Mouse (Mus musculus): ENCODE measurements at regions not wholly inside any gene's neighbourhood (a gene's known extent, or its start where the extent isn't known, plus 50 kb on each side); places are given as distances from the start of the nearest gene placed in this dataset.

DNA sequence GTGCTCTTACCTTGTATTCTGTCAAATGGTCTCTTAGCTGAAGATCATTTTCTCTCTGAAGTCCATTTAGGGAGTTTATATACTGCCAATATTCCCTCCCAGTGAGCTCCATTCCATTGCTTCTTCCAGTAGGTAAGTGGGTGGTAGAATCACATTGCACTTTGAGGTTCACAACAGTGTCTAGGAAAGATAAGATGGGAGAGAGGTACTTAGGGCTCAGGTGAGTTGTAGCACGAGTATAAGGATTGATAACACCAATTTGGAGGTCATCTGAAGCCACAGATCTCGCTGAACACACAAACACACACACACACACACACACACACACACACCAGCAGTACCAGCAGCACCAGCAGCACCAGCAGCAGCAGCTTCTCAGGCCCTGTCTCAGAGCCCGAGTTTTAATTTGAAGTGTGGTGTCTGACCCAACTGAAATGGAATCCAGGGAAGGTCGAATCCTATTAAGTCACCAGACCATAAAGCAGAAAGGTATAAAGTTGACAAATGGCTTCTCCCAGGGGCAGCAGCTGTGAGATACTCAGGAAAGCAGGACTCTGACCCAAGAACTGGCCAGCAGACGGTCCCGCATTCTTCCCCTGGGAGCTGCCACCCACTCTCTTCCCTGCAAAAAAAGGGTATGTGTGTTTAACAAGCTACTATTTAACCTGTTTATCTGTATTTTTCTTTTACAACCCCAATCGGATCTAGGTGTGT is 561.9 kb upstream of the Cdh11 start:
- in situ Hi-C loops (cut with MboI, MseI), result no loop called here

DNA sequence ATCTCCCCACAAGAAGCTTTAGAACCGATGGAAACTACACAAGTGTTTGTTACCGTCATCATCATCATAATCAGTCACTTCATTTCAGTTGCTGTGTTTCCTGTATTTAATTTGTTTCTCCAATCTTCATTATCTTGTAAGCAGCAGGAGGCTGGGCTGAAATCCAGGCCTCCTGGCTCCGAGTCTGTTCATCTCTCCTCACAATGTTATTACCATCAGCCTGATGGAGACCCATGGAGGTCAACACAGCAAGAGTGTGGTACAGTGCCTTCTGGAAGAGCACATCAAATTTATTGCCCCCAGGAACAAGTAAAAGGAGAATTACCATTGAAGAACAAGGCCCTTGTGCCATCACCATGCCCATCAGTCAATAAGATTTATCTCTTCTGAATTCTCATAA is 576.3 kb upstream of the Cdh11 start:
- in situ Hi-C loops (cut with MboI, MseI), result loop anchor here (25.0 kb wide), 1 partner anchor 1126 kb away; no protein-coding TSS in a partner anchor

DNA sequence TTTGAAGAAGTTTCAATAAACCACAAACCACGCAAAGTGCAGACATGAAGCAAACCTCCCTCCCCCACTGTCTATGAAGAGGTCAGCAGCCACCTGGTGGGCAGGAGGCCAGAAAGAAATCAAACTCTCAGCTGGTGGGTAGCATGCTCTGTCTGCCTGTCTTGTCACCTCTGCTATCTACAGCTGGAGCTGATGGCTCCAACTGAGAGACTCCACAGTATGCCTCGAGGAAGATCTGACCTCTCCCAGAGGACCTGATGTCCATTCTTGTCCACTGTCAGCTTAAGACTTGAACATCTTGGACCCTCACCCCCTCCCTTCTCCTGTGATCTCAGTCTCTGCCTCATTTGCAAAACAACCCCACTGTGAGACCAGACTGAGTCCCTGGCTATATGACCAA is 585.0 kb upstream of the Cdh11 start:
- in situ Hi-C loops (cut with MboI, MseI), result loop anchor here (25.0 kb wide), 1 partner anchor 1117 kb away; no protein-coding TSS in a partner anchor

DNA sequence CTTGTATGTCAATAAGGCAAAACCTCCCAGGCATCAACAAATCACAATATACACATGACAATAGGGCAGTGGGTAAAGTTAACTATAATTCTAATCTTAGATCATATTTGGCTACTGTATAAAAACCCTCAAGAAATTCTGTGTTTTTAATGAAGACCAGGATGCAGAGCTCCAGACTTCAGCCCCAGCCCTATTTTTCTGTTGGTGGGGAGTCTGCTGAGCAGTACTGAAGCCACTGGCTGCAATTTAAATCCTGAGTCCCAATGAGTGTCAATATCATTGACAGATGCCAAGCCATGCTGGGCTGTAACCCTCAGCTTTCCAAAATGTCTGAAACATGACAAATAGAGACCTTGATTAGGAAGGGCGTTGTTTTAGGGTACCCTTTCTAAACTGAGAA is 587.6 kb upstream of the Cdh11 start:
- in situ Hi-C loops (cut with MboI, MseI), result loop anchor here (25.0 kb wide), 1 partner anchor 1114 kb away; no protein-coding TSS in a partner anchor

DNA sequence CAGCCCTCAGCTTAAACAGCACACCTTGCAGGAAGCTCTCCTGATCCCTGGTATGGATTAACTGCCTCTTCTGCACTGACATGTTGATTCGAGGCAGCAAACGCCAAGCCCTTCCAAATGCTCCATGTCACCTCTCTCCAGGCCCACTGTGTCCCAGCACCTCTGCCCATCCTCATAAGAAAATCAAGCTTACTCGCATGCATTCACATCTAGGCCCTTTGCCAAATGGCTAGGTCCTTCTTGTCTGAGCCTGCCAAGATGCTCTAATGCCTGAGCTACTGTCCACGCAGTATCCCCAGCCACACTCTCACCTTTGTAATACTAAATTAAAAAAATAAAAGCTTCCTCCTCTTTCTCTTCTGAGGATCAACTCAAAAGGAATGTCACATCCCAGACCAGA is 588.7 kb upstream of the Cdh11 start:
- in situ Hi-C loops (cut with MboI, MseI), result loop anchor here (25.0 kb wide), 1 partner anchor 1113 kb away; no protein-coding TSS in a partner anchor

DNA sequence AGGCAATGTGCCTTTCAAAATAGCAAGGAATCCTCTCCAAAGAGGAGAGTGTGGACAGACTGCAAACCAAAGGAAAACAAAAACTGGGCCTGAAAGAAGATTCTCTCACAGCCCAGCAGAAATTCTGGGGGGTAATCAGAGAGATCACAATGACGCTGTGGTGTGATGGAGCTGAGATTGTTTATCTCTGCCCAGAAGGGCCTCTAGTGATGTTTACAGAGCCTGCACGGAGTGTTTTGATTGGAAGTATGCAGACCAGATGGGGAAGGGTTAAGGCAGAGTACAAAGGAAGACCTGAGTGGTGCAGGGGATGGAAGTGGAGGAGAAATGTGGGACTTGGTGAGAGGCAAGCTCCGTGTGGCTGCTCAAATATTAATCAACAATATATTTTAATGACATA is 593.1 kb upstream of the Cdh11 start:
- in situ Hi-C loops (cut with MboI, MseI), result no loop called here

DNA sequence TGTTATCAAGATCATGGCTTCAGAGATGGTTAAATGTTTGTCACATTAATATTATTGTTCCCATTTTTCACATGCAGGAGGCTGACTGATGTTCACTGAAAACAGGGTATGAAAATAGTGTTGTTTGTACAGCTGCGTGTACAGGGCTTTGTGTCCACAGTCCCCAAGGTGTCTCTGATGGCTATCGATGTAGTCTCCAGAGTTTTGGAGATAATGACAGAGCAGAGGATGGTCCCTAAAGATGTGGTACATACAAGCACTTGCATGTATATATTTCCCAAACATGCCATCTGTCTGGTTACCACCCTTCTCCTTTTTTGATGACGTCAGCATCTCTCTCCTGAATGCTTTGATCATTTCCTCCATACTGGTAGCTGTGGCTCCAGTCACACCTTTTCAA is 596.1 kb upstream of the Cdh11 start:
- in situ Hi-C loops (cut with MboI, MseI), result no loop called here

DNA sequence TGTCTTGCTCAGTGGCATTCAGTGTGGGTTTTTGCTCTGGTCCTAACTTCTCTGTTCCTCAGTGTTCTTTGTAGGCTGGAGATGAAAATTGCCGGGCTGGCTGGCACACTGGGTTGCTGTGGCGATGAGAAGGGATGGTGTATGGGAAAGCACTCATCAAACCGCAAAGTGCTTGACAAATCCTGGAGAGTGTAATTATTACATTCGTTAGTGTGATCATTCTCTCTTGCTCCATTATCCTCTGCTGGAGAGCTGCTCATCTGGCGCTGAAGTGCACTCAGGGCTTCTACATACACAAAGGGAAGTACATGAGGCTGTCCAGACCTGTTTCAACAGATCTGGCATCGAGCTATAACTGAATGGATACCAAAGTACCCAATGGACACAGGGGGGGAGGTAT is 605.9 kb upstream of the Cdh11 start:
- in situ Hi-C loops (cut with MboI, MseI), result no loop called here

DNA sequence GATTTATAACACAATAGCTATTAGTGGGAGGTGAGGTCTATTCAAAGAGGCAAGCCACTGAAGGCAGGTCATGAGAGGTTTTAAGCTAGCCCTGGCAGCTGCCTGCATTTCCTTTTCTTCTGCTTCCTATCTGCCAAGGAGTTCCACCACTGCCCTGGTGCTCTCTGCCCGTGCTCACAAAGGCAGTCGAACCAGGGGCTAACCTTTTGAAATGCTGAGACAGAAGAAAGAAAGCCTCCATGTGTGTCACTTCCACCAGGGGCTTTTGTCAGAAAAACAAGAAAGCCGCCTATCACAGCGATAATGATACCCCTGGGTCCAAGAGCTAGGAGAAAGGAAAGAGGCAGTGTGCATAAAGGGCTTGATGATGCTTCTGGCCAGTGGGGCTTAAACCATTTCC is 609.9 kb upstream of the Cdh11 start:
- in situ Hi-C loops (cut with MboI, MseI), result no loop called here

DNA sequence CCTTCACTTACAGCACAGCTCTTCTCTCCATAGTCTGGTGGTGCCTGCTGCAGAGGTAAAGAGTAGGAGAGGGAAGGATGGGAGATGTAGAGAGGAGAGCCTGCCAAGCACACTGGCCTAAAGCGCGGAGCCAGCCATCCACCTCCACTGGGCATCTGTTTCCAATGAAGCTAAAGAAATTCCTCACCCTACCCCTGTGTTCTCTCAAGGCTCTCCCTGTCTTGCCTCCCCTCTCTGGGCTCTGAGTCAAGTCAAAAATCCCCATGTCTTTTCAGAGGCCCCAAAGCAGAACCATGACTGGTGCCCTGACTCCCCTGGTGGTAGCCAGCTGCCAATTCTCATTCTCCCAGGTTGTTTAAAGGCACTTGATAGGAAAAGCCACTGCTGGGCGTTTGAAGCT is 612.7 kb upstream of the Cdh11 start:
- in situ Hi-C loops (cut with MboI, MseI), result no loop called here

DNA sequence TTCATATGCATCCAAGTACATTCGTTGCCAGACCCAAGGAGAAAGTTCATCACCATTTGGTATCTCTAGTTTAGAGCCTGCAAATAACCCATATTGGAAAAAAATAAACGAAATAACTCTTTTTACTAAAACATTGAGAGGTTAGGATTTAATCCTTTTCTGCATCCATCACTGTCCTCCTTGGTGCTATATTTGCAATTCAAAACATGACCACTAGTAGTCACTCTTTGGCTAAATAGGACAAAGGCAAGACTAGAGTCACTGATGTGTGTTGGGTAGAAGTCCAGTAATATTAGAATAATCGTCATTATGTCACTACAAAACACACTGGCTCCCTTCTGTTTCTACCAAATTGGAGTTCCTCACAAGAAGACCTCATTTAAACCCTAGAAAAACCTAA is 614.0 kb upstream of the Cdh11 start:
- in situ Hi-C loops (cut with MboI, MseI), result no loop called here

DNA sequence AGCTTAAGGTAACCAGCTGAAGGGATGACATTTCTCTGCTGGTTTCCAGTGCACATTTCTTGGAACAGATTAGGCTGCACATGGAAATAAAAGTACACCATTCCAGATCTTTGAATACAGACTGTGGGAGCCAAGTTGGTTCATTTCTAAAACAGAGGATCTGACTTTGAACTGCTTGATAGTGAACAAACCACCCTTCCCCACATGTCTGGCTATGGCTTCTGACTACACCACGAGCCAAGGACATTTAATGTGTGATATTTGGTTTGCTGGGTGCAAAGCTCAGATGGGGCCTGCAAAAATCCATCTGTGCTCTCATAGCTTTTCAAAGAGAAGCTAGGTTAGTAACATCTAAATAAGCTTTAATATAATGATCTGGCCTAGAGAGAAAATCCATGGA is 614.7 kb upstream of the Cdh11 start:
- in situ Hi-C loops (cut with MboI, MseI), result no loop called here

DNA sequence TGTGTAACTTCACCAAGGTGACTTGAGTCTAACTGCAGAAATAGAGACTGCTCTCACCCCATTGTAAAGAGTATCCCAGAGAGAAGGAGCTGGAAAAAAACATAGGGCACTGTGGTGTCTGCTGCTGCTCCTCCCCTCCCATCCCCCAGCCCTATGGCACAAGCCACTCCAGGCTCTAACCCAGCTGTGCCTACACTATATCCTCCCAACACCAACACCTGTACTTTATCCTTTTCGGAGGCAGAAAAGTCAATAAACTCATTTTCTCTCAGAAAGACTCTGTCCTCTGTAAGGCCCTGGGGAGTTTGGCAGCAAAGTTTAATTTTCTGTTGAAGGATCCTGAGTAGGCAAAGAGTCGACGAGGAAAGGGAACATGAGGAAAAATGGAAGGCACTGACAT is 617.3 kb upstream of the Cdh11 start:
- in situ Hi-C loops (cut with MboI, MseI), result no loop called here

DNA sequence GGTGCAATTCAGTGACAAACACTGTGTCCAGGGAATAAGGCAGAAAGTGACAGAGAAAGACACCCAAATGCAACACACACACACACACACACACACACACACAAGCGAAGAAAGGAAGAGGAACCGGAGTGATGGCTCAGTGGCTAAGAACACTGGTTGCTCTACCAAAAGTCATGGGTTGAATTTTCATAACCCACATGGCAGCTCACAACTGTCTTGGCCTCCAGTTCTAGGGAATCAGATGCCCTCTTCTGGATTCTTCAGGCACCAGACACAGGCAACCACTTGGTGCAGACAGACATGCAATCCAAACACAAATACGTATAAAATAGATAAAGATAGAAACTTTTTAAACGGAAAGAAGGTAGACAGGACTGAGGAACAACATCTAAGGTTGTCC is 618.4 kb upstream of the Cdh11 start:
- in situ Hi-C loops (cut with MboI, MseI), result no loop called here

DNA sequence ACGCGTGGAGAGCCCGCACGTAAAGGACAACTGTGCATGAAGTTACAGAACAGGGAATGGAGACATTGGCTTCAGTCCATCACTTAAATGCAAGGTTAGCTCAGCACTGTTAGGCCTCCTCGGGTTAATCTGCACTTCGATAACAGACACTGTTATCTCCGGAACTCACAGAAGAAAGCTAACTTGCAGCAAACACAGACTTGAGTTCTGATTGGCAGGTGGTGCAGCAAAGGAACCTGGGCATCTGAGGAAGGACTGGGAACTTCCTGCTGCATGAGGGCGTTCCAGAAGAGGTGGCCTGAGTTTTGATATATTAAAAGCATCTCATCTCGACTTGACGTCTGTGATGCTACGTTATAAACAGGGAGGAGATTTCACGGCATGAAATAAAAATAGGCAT is 620.3 kb upstream of the Cdh11 start:
- in situ Hi-C loops (cut with MboI, MseI), result no loop called here

DNA sequence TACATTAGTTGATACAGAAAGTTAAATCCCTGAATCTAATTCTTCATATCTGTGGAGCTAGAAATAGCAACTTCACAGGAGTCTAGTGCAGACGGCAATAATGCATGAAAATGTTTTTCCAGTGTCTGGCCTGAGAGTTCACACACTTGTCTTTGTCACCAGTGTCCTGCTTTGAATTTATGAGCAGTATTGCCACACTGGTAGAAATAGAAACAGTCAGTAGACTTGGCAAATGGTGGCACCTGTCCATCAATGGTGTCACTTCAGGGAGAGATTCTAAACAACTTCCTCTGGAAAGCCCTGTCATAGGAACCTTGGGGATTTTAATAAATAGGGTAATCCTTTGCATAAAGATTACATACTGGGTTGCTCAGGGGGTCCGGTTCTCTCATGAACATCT is 621.5 kb upstream of the Cdh11 start:
- in situ Hi-C loops (cut with MboI, MseI), result no loop called here

DNA sequence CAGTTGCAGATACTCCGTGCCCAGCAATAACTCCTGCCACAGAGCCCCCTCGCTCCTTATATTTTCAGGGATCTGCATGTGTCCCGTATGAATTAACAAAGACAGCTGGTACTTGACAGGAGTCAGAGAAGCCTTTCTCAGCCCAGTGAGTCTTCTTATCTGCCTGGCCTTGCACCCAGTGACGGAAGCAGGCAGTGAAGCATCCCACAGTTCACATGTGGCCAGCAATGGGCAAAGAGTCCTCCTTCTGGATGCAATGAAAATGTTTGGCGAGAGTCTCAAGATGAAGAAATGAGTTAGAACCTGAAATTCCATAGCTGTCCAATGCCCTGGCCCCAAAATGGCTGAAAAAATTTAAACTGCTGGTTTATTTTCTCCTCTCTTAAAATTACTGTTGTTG is 622.2 kb upstream of the Cdh11 start:
- in situ Hi-C loops (cut with MboI, MseI), result no loop called here

DNA sequence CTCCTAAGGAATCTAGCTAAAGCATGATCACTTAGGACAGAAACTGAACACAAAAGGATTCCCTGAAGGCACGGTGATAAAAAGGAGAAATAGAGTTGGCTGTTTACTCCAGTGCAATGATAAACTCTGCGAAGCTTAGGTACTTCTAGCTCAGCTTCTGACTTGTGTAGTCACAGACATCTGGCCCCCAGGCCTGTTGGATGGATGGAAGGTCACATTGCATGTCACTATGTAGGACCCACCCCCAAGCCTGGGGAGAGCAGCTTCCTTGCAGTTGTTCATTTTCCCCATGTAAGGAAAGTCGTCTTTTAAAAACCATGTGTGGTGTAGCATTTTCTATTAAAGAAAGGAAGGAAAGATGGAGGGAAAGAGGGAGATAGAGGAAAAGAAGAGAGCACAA is 623.0 kb upstream of the Cdh11 start:
- in situ Hi-C loops (cut with MboI, MseI), result no loop called here

DNA sequence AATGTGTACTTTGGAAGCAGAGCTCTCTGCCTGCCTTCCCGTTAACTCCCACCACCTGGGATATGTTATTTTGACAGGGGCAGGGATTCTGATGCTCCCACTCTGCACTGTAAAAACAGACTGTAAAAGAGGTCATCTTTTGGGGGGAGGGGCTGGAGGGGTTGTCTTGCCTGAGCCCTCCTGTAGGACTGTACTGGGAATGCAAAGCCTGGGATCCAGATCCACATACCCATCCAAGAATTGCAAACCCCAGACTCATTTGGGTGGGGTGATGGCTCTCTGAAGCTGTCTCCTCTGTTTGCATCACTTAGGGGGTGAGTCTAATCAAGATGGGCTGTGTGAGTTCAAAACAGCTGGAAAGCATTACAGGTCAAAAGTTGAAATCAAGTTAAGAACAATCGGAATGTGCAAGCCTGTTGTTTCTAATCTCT is 623.7 kb upstream of the Cdh11 start:
- in situ Hi-C loops (cut with MboI, MseI), result no loop called here

DNA sequence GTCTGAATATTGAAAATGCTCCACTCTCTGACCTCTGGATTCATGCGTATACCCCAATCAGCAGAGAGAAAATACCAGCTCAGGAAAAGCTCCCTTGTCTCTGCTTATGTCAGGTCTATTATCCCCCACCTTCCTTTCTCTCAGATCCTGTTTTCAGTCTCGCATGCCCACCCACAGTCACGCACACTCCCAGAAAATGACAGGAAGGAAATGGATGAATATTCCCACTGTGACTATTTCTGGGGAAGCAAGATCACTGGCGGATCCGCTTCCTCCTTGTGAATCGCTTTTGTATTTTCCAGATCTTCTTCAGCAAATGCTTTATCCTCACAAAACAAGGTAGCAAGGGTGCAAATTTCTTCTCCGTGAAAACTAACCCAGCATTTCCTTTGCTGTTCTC is 627.3 kb upstream of the Cdh11 start:
- in situ Hi-C loops (cut with MboI, MseI), result no loop called here

DNA sequence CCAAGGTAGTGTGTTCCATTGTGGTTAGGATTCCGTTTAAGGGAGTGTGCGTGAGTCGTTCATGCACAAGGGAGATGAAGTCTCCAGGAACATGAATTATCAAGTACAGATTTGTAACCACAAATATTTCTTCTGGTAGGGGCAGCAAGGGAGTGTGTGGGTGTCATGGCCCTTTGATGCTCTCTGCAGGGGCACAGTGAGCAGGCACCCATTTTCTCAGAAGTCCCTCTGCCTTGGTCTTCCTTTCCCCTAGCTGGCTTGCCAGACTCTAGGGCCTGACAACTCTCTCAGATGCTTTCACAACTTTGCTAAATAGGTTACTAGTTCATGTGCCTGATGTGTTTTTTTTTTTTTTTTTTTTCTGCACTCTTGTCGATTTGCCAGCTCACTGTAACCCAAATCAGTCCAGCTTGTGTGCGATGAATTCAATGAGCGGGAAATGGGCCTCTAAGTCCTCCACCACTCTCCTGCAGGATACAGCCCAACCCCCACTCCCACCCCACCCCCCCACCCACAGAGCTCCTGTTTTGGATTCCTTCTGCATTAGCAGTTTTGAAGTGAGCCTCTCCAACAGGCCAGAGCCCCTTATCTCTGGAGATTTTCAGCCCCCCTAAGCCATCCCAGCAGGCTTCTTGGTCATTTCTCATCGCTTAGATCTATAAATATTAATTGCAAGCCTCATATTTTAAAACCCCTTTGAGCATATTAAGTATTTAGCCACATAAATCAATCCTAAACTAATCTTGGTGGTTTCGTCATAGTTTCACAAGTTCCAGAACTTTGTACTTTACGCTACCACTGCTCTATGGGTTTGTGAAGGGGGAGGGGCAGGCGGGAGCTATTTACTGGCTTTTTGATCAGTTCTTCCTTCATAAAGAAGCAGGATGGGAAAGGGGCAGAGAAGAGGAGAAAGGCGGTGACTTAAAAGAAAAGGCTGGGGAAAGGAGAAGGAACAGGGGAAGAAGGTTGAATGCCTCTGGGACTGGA is 628.4 kb upstream of the Cdh11 start:
- in situ Hi-C loops (cut with MboI, MseI), result no loop called here

DNA sequence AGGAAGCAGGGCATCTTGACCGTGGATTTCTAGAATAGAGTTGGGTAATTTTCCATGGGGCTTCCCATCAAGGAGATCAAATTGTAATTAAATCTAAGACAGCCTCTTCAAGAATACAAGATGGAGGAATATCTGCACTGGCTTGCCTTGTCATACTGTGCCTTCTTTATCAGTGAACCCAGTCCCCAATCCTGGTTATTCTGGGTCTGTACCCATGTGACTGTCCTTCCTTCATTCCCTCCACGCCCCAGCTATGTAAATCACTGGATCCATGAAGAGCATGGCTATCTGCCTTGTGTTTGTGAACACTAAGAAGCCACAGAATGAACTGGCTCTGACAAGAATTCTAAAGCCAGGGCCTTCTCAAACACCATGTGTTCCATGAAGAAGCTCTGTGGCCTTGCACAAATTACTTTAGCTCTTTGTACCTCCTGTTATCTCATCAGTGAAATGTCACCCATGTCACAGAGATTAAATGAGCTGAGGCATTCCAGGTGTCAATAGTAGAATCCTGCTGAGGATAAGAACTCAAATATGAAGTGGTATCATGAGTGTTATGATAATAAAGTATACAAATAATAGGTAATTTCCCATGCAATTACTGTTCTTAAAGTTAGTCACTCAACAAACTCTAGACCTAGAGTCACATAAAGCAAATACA is 637.0 kb upstream of the Cdh11 start:
- in situ Hi-C loops (cut with MboI, MseI), result no loop called here

Data from regulatory T cell (primary cell).